Comparison of ENCODE assay signal across 17 mouse cellular contexts in the genomic region with DNA sequence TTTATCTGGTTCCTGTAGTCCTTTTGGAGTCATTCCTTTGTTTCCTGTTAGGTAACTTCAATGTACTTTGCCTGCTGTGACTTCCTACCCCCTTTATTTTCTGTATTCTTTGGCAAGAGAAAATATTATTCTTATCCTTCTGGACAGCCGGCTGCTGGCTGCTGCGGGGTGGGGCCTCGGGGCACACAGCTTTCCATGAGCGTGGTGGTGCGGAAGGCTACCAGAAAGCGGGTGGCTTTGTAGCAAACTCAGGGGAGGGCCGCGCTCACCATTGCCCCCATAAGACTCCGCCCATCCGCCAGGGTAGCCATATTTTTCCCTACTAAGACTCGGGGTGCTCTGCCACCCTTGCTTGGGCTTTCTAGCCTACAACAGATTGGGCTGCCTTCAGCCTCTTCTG. TPM values are rescaled to one million over a fixed set of nuclear protein-coding genes. Genes with fewer than 3 reads are reported as not detected.
DNase-seq lines count a peak whose midpoint lies in the region; ATAC-seq lines count a peak whose summit lies in the region.
"Not testable (repeated sequence)": the region's sequence is repeated elsewhere in the genome, so short reads cannot be mapped to it uniquely, and the experiment has no call there.
"Had no signal": no experiment of that assay in that cellular context is flagged by ENCODE, and none has a peak within 500 bp of the region (broad histone marks: within the 10 kb centered on the region; RNA-seq: fewer than 3 reads in every experiment).

No protein-coding gene starts in this region.

- not testable (repeated sequence) for DNase-seq in forebrain, embryonic 11.5 days (ENCODE audit: low spot score)

- not testable (repeated sequence) for H3K27me3 ChIP-seq in forebrain, embryonic 11.5 days (ENCODE audit: control insufficient read depth, insufficient read depth, low read length); heart, embryonic 11.5 days (ENCODE audit: control insufficient read depth, insufficient read depth, low read length); heart, embryonic 16.5 days (ENCODE audit: control insufficient read depth, insufficient read depth, low read length); intestine, embryonic 15.5 days (replicated peaks); lung, embryonic 16.5 days (ENCODE audit: control insufficient read depth, insufficient read depth, low read depth, low read length); neural tube, embryonic 12.5 days (replicated peaks); stomach, embryonic 16.5 days (ENCODE audit: control insufficient read depth, insufficient read depth, low read length)

- not testable (repeated sequence) for H3K4me2 ChIP-seq in forebrain, embryonic 11.5 days (ENCODE audit: low read depth, low read length, severe bottlenecking); heart, embryonic 11.5 days; heart, embryonic 16.5 days (ENCODE audit: low read depth, low read length); intestine, embryonic 15.5 days (replicated peaks); lung, embryonic 16.5 days (ENCODE audit: low read depth, low read length); neural tube, embryonic 12.5 days (replicated peaks); stomach, embryonic 16.5 days (ENCODE audit: low read depth, low read length)

- peak; percentile 79 for ATAC-seq in forebrain, embryonic 11.5 days (replicated peaks; ENCODE audit: low FRiP score)
- peak; percentile 78 for ATAC-seq in heart, embryonic 11.5 days (replicated peaks; ENCODE audit: insufficient number of reproducible peaks, low FRiP score, low TSS enrichment)
- ATAC-seq in heart, embryonic 16.5 days (replicated peaks; ENCODE audit: extremely low read depth, insufficient read depth, low FRiP score) = peak; percentile 77
- ATAC-seq in intestine, embryonic 15.5 days = peak; percentile 76
- ATAC-seq in lung, embryonic 16.5 days (ENCODE audit: low read depth) = peak; percentile 60
- peak; percentile 65; the same call in 1 of the 2 replicates for ATAC-seq in neural tube, embryonic 12.5 days (ENCODE audit: low FRiP score, low read depth)
- peak; percentile 74; the same call in 1 of the 2 replicates for ATAC-seq in stomach, embryonic 16.5 days (ENCODE audit: insufficient read depth, low FRiP score)

- H3K27ac ChIP-seq in forebrain, embryonic 11.5 days (ENCODE audit: low read depth, low read length); heart, embryonic 11.5 days (ENCODE audit: low read depth, low read length); heart, embryonic 16.5 days (ENCODE audit: low read length); intestine, embryonic 15.5 days; lung, embryonic 16.5 days (ENCODE audit: low read length); neural tube, embryonic 12.5 days; stomach, embryonic 16.5 days (ENCODE audit: low read length): not testable (repeated sequence)

- H3K9me3 ChIP-seq in forebrain, embryonic 11.5 days (ENCODE audit: control insufficient read depth, low read length); heart, embryonic 11.5 days (replicated peaks; ENCODE audit: control insufficient read depth, low read length); heart, embryonic 16.5 days (replicated peaks; ENCODE audit: control insufficient read depth, low read length); intestine, embryonic 15.5 days; lung, embryonic 16.5 days (ENCODE audit: control insufficient read depth, low read length); neural tube, embryonic 12.5 days; stomach, embryonic 16.5 days (replicated peaks; ENCODE audit: control insufficient read depth, low read length): not testable (repeated sequence)

- H3K4me1 ChIP-seq in forebrain, embryonic 11.5 days (replicated peaks; ENCODE audit: control insufficient read depth, insufficient read depth, low read length); heart, embryonic 11.5 days (ENCODE audit: control insufficient read depth, insufficient read depth, low read length); heart, embryonic 16.5 days (ENCODE audit: control insufficient read depth, insufficient read depth, low read length); intestine, embryonic 15.5 days (replicated peaks); lung, embryonic 16.5 days (replicated peaks; ENCODE audit: control insufficient read depth, insufficient read depth, low read length); neural tube, embryonic 12.5 days; stomach, embryonic 16.5 days (ENCODE audit: control insufficient read depth, insufficient read depth, low read length): not testable (repeated sequence)

- not testable (repeated sequence) for H3K4me3 ChIP-seq in forebrain, embryonic 11.5 days (ENCODE audit: low read depth, low read length); heart, embryonic 11.5 days (ENCODE audit: low read depth, low read length); heart, embryonic 16.5 days (ENCODE audit: low read length); intestine, embryonic 15.5 days (replicated peaks); lung, embryonic 16.5 days (ENCODE audit: low read length); neural tube, embryonic 12.5 days; stomach, embryonic 16.5 days (replicated peaks; ENCODE audit: low read length)

- H3K36me3 ChIP-seq in forebrain, embryonic 11.5 days (ENCODE audit: control insufficient read depth, insufficient read depth, low read length); heart, embryonic 11.5 days (ENCODE audit: control insufficient read depth, insufficient read depth, low read length); heart, embryonic 16.5 days (ENCODE audit: control insufficient read depth, insufficient read depth); intestine, embryonic 15.5 days; lung, embryonic 16.5 days (ENCODE audit: control insufficient read depth, insufficient read depth, low read length); neural tube, embryonic 12.5 days; stomach, embryonic 16.5 days (ENCODE audit: control insufficient read depth, insufficient read depth, low read length): not testable (repeated sequence)

- no CpG with 5 or more reads among the region's 11 CpGs for WGBS in forebrain, embryonic 11.5 days
- no CpG with 5 or more reads among the region's 11 CpGs for WGBS in heart, embryonic 11.5 days (ENCODE audit: insufficient replicate concordance)
- no CpG with 5 or more reads among the region's 11 CpGs for WGBS in heart, embryonic 16.5 days
- WGBS in intestine, embryonic 15.5 days = no CpG with 5 or more reads among the region's 11 CpGs
- WGBS in lung, embryonic 16.5 days = no CpG with 5 or more reads among the region's 11 CpGs
- no CpG with 5 or more reads among the region's 11 CpGs for WGBS in neural tube, embryonic 12.5 days
- no CpG with 5 or more reads among the region's 11 CpGs for WGBS in stomach, embryonic 16.5 days

- H3K9ac ChIP-seq in forebrain, embryonic 11.5 days (ENCODE audit: low read length); heart, embryonic 11.5 days (ENCODE audit: low read depth, low read length); heart, embryonic 16.5 days (ENCODE audit: low read length); intestine, embryonic 15.5 days; lung, embryonic 16.5 days (ENCODE audit: low read length); neural tube, embryonic 12.5 days; stomach, embryonic 16.5 days (ENCODE audit: low read length): not testable (repeated sequence)

RNA-seq across cellular contexts. Expression of gene Gal3st2b, which starts 31.0 kb away (rescaled TPM):
- polyA plus RNA-seq in forebrain, embryonic 11.5 days (2014; fragmentation: Nextera tagmentation; extraction: Ambion mirVana) = not detected in 2 replicates
- polyA plus RNA-seq in heart, embryonic 11.5 days (2014; fragmentation: Nextera tagmentation; extraction: Ambion mirVana) = not detected in 2 replicates
- 0.14 and 0.18 TPM in 2 replicates for polyA plus RNA-seq in heart, embryonic 16.5 days (2015; fragmentation: Nextera tagmentation; extraction: Ambion mirVana)
- polyA plus RNA-seq in intestine, embryonic 15.5 days (2015; fragmentation: Nextera tagmentation; extraction: Ambion mirVana) = 0.16 TPM in 1 of 2 replicates, not detected in the other
- polyA plus RNA-seq in lung, embryonic 16.5 days (2015; fragmentation: Nextera tagmentation; extraction: Ambion mirVana) = not detected in 2 replicates
- polyA plus RNA-seq in neural tube, embryonic 12.5 days (2016; fragmentation: Nextera tagmentation; extraction: Ambion mirVana) = not detected in 2 replicates
- 0.10 TPM in 1 of 2 replicates, not detected in the other for polyA plus RNA-seq in stomach, embryonic 16.5 days (2015; fragmentation: Nextera tagmentation; extraction: Ambion mirVana)
- polyA plus RNA-seq: CD4-positive, CD25-positive, alpha-beta regulatory T cell, adult 4 months; embryonic facial prominence, embryonic 10.5 days; embryonic facial prominence, embryonic 14.5 days; forebrain, postnatal 0 days; G1E; heart, embryonic 13.5 days; inflammation-experienced regulatory T-cells, adult 6 months had no signal

RNA-seq across cellular contexts. Expression of gene Gal3st2c, which starts 41.2 kb away (rescaled TPM):
- not detected in 2 replicates for polyA plus RNA-seq in forebrain, embryonic 11.5 days (2014; fragmentation: Nextera tagmentation; extraction: Ambion mirVana)
- polyA plus RNA-seq in heart, embryonic 11.5 days (2014; fragmentation: Nextera tagmentation; extraction: Ambion mirVana) = not detected in 2 replicates
- 0.03 TPM in 1 of 2 replicates, not detected in the other for polyA plus RNA-seq in heart, embryonic 16.5 days (2015; fragmentation: Nextera tagmentation; extraction: Ambion mirVana)
- polyA plus RNA-seq in intestine, embryonic 15.5 days (2015; fragmentation: Nextera tagmentation; extraction: Ambion mirVana) = 0.03 and 0.04 TPM in 2 replicates
- polyA plus RNA-seq in lung, embryonic 16.5 days (2015; fragmentation: Nextera tagmentation; extraction: Ambion mirVana) = not detected in 2 replicates
- polyA plus RNA-seq in neural tube, embryonic 12.5 days (2016; fragmentation: Nextera tagmentation; extraction: Ambion mirVana) = not detected in 2 replicates
- not detected in 2 replicates for polyA plus RNA-seq in stomach, embryonic 16.5 days (2015; fragmentation: Nextera tagmentation; extraction: Ambion mirVana)
- polyA plus RNA-seq: cerebellum, adult 2 months; embryonic facial prominence, embryonic 10.5 days; embryonic facial prominence, embryonic 14.5 days; forebrain, postnatal 0 days; G1E; heart, embryonic 13.5 days; hindbrain, embryonic 12.5 days; hindbrain, embryonic 16.5 days had no signal
